Mouse (Mus musculus) myocyte (in vitro differentiated cells): ENCODE measurements around the gene Fam234a.

Source experiments
- CEBPB ChIP-seq: IDR thresholded peaks from 2 replicates; pipeline ENCODE4 v1.6.1; 2011; ENCODE audit warnings: mild to moderate bottlenecking, moderate library complexity; ENCODE audit not compliant: poor library complexity, insufficient read depth, severe bottlenecking
- POLR2A ChIP-seq: IDR thresholded peaks from one replicate; pipeline ENCODE4 v1.6.1; 2011; ENCODE audit warnings: low read depth, mild to moderate bottlenecking, control low read depth, moderate library complexity; ENCODE audit not compliant: insufficient read length
- REST ChIP-seq: IDR thresholded peaks from one replicate; pipeline ENCODE4 v1.6.1; 2011; ENCODE audit warnings: mild to moderate bottlenecking, control low read depth, moderate library complexity; ENCODE audit not compliant: insufficient read depth, insufficient read length
- USF1 ChIP-seq: IDR thresholded peaks from one replicate; pipeline ENCODE4 v1.6.1; 2011; ENCODE audit warnings: low read depth, mild to moderate bottlenecking, control low read depth, moderate library complexity

DNA sequence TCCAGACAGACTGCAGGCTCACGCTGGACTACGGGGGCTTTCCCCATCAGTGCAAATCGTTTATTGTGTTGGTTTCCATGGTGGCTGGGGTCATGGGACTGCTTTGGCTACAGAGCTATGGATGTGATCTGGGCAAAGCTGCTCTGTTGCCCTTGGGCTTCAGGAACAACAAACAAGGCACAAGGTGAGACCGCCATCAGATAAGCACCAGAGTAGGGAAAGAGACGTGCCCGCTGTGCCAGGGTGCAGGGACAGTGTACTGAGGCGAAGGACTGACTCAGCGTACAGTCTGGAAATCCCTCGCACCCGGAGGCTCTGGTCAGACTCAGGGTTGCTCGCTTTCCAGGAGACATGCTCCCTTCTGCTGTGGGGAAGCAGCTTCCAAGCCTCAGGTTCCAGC is 31.4 kb downstream of the Fam234a start:
- TF ChIP-seq POLR2A (no peak), CEBPB (no peak), REST (no peak), USF1 (no peak)
